ENCODE assay signal across 7 mouse cellular contexts in genomic region chr10:71292254-71292653, GRCm38 (mm10). TPM values are rescaled to one million over a fixed set of nuclear protein-coding genes. Genes with fewer than 3 reads are reported as not detected.
A peak's percentile ranks its signal among the peaks of the same experiment; 100 is the strongest.
DNase-seq lines count a peak whose midpoint lies in the region; ATAC-seq and TF ChIP-seq lines count a peak whose summit lies in the region.

No protein-coding gene starts in this region.

- WGBS in midbrain, embryonic 12.5 days, result 11% methylated on average over 11 of the region's 11 CpGs
- 17% methylated on average over 7 of the region's 11 CpGs for WGBS in midbrain, postnatal 0 days
- WGBS in liver, postnatal 0 days (ENCODE audit: insufficient replicate concordance), result 22% methylated on average over 3 of the region's 11 CpGs

- no peak overlapping the region for H3K9ac ChIP-seq in midbrain, embryonic 12.5 days (replicated peaks)
- no peak overlapping the region for H3K9ac ChIP-seq in midbrain, postnatal 0 days (replicated peaks; ENCODE audit: low read length, poor library complexity, severe bottlenecking)
- H3K9ac ChIP-seq in liver, postnatal 0 days (replicated peaks), result no peak overlapping the region

- H3K9me3 ChIP-seq in midbrain, embryonic 12.5 days, result no peaks in the 10 kb centered on the region
- H3K9me3 ChIP-seq in midbrain, postnatal 0 days (ENCODE audit: low read length), result no peaks in the 10 kb centered on the region
- H3K9me3 ChIP-seq in liver, postnatal 0 days (ENCODE audit: low read length), result no peaks in the 10 kb centered on the region

- 0 out of 2 replicates have a peak, but pooled peaks have one; percentile 6 for ATAC-seq in midbrain, embryonic 12.5 days (ENCODE audit: low FRiP score, low read depth)
- ATAC-seq in midbrain, postnatal 0 days (ENCODE audit: low FRiP score), result no peak
- peak; percentile 43 for ATAC-seq in liver, postnatal 0 days
- no peak for ATAC-seq in megakaryocyte-erythroid progenitor cell, adult 5-6 weeks (replicated peaks; ENCODE audit: low FRiP score, low TSS enrichment, poor library complexity, severe bottlenecking)

- H3K4me1 ChIP-seq in midbrain, embryonic 12.5 days, result peaks cover 6% of the 10 kb centered on the region
- no peaks in the 10 kb centered on the region for H3K4me1 ChIP-seq in midbrain, postnatal 0 days (ENCODE audit: insufficient read depth, low read length)
- H3K4me1 ChIP-seq in liver, postnatal 0 days (ENCODE audit: insufficient read depth), result peaks cover 11% of the 10 kb centered on the region

- DNase-seq in midbrain, postnatal 0 days (ENCODE audit: low spot score), result no peak
- DNase-seq in gastrocnemius, adult 2 months, result peak; percentile 72
- DNase-seq in liver, postnatal 0 days, result peak; percentile 36
- DNase-seq in thymus, postnatal 4 days, result peak; percentile 62
- no peak for DNase-seq in right cerebral cortex, postnatal 4 days

- no peak overlapping the region for H3K4me3 ChIP-seq in midbrain, embryonic 12.5 days
- H3K4me3 ChIP-seq in midbrain, postnatal 0 days (ENCODE audit: low read depth, low read length), result no peak overlapping the region
- peak overlapping the region; percentile 42 for H3K4me3 ChIP-seq in gastrocnemius, adult 2 months
- H3K4me3 ChIP-seq in liver, postnatal 0 days (ENCODE audit: low read depth, low read length), result no peak overlapping the region

- no peak for TF ChIP-seq EP300 in liver, postnatal 0 days (IDR thresholded peaks at IDR 0.05; ENCODE audit: low read depth)

- no peak overlapping the region for H3K27ac ChIP-seq in midbrain, embryonic 12.5 days (replicated peaks)
- H3K27ac ChIP-seq in midbrain, postnatal 0 days (ENCODE audit: low read depth, low read length), result no peak overlapping the region
- peak overlapping the region; percentile 80 for H3K27ac ChIP-seq in gastrocnemius, adult 2 months
- no peak overlapping the region for H3K27ac ChIP-seq in liver, postnatal 0 days (ENCODE audit: low read depth)

- H3K4me2 ChIP-seq in midbrain, embryonic 12.5 days (replicated peaks), result peak overlapping the region; percentile 33
- H3K4me2 ChIP-seq in midbrain, postnatal 0 days (ENCODE audit: low read depth, low read length, poor library complexity, severe bottlenecking), result no peak overlapping the region
- H3K4me2 ChIP-seq in liver, postnatal 0 days (ENCODE audit: low read depth, low read length), result peak overlapping the region; percentile 48

- no peak for TF ChIP-seq CTCF in midbrain, postnatal 0 days (IDR thresholded peaks at IDR 0.05)
- no peak for TF ChIP-seq CTCF in gastrocnemius, adult 2 months (IDR thresholded peaks at IDR 0.05)
- TF ChIP-seq CTCF in liver, postnatal 0 days (IDR thresholded peaks at IDR 0.05; ENCODE audit: low read depth), result no peak

- H3K27me3 ChIP-seq in midbrain, embryonic 12.5 days, result peaks cover under 1% of the 10 kb centered on the region
- H3K27me3 ChIP-seq in midbrain, postnatal 0 days (ENCODE audit: insufficient read depth, low read length), result no peaks in the 10 kb centered on the region
- no peaks in the 10 kb centered on the region for H3K27me3 ChIP-seq in liver, postnatal 0 days (ENCODE audit: insufficient read depth, low read length)

- no peaks in the 10 kb centered on the region for H3K36me3 ChIP-seq in midbrain, embryonic 12.5 days
- H3K36me3 ChIP-seq in midbrain, postnatal 0 days (ENCODE audit: insufficient read depth, low read length), result no peaks in the 10 kb centered on the region
- no peaks in the 10 kb centered on the region for H3K36me3 ChIP-seq in liver, postnatal 0 days (replicated peaks; ENCODE audit: insufficient read depth, low read length)

- intact Hi-C loops in gastrocnemius, adult 2 months (cut with DNase I), result no loop called here

RNA-seq across cellular contexts. Expression of gene Ube2d1, which starts 7.2 kb away (rescaled TPM):
- 140 and 146 TPM in 2 replicates for polyA plus RNA-seq in midbrain, embryonic 12.5 days (2016; fragmentation: Nextera tagmentation; extraction: Ambion mirVana)
- 91.4 and 100 TPM in 2 replicates for total RNA-seq in midbrain, postnatal 0 days (2014; rRNA removed)
- 175 and 179 TPM in 2 replicates for polyA plus RNA-seq in midbrain, postnatal 0 days (2015; fragmentation: Nextera tagmentation; extraction: Ambion mirVana)
- total RNA-seq in gastrocnemius, adult 2 months (2021), result 100 to 1,000 TPM; 162 to 211 TPM
- 6.9 and 8.8 TPM in 2 replicates for polyA plus RNA-seq in liver, postnatal 0 days (2015; fragmentation: Nextera tagmentation; extraction: Ambion mirVana)
- 21.4 and 24.8 TPM in 2 replicates for total RNA-seq in megakaryocyte-erythroid progenitor cell, adult 5-6 weeks (2014; fragmentation: Nextera tagmentation)
- 7.8 and 12.4 TPM in 2 replicates for total RNA-seq in megakaryocyte-erythroid progenitor cell, adult 5-6 weeks (2017)

RNA-seq across cellular contexts. Expression of gene Cisd1, which starts 52.5 kb away (rescaled TPM):
- 159 and 163 TPM in 2 replicates for polyA plus RNA-seq in midbrain, embryonic 12.5 days (2016; fragmentation: Nextera tagmentation; extraction: Ambion mirVana)
- 92.1 and 121 TPM in 2 replicates for total RNA-seq in midbrain, postnatal 0 days (2014; rRNA removed)
- polyA plus RNA-seq in midbrain, postnatal 0 days (2015; fragmentation: Nextera tagmentation; extraction: Ambion mirVana), result 378 and 395 TPM in 2 replicates
- 100 to 1,000 TPM; 226 to 261 TPM for total RNA-seq in gastrocnemius, adult 2 months (2021)
- 261 and 297 TPM in 2 replicates for polyA plus RNA-seq in liver, postnatal 0 days (2015; fragmentation: Nextera tagmentation; extraction: Ambion mirVana)
- total RNA-seq in megakaryocyte-erythroid progenitor cell, adult 5-6 weeks (2014; fragmentation: Nextera tagmentation), result 65.6 and 69.4 TPM in 2 replicates
- 19.8 and 20.6 TPM in 2 replicates for total RNA-seq in megakaryocyte-erythroid progenitor cell, adult 5-6 weeks (2017)

RNA-seq across cellular contexts. Expression of gene Tfam, which starts 54.2 kb away (rescaled TPM):
- polyA plus RNA-seq in midbrain, embryonic 12.5 days (2016; fragmentation: Nextera tagmentation; extraction: Ambion mirVana), result 73.7 and 77.7 TPM in 2 replicates
- total RNA-seq in midbrain, postnatal 0 days (2014; rRNA removed), result 14.1 and 16.7 TPM in 2 replicates
- polyA plus RNA-seq in midbrain, postnatal 0 days (2015; fragmentation: Nextera tagmentation; extraction: Ambion mirVana), result 37.9 and 43.5 TPM in 2 replicates
- total RNA-seq in gastrocnemius, adult 2 months (2021), result 10 to 100 TPM; 44.5 to 55.6 TPM
- 33.4 and 36.9 TPM in 2 replicates for polyA plus RNA-seq in liver, postnatal 0 days (2015; fragmentation: Nextera tagmentation; extraction: Ambion mirVana)
- 45.5 and 81.4 TPM in 2 replicates for total RNA-seq in megakaryocyte-erythroid progenitor cell, adult 5-6 weeks (2014; fragmentation: Nextera tagmentation)
- 177 and 190 TPM in 2 replicates for total RNA-seq in megakaryocyte-erythroid progenitor cell, adult 5-6 weeks (2017)

RNA-seq across cellular contexts. Expression of gene Ipmk, which starts 55.3 kb away (rescaled TPM):
- polyA plus RNA-seq in midbrain, embryonic 12.5 days (2016; fragmentation: Nextera tagmentation; extraction: Ambion mirVana), result 24.4 and 25.4 TPM in 2 replicates
- 21.7 and 28.0 TPM in 2 replicates for total RNA-seq in midbrain, postnatal 0 days (2014; rRNA removed)
- polyA plus RNA-seq in midbrain, postnatal 0 days (2015; fragmentation: Nextera tagmentation; extraction: Ambion mirVana), result 12.8 and 14.6 TPM in 2 replicates
- total RNA-seq in gastrocnemius, adult 2 months (2021), result 10 to 100 TPM; 18.1 to 20.6 TPM
- polyA plus RNA-seq in liver, postnatal 0 days (2015; fragmentation: Nextera tagmentation; extraction: Ambion mirVana), result 9.4 and 10.9 TPM in 2 replicates
- 26.2 and 37.2 TPM in 2 replicates for total RNA-seq in megakaryocyte-erythroid progenitor cell, adult 5-6 weeks (2014; fragmentation: Nextera tagmentation)
- 42.3 and 49.0 TPM in 2 replicates for total RNA-seq in megakaryocyte-erythroid progenitor cell, adult 5-6 weeks (2017)

Comparison
In these comparisons a context has a peak if more than half of its experiments do, and no peak if none do; other contexts are left out.
1. ATAC-seq: peak in midbrain, embryonic 12.5 days (single experiment) and liver, postnatal 0 days (single experiment); none in midbrain, postnatal 0 days (single experiment) and megakaryocyte-erythroid progenitor cell, adult 5-6 weeks (single experiment).
2. DNase-seq: peak in gastrocnemius, adult 2 months (single experiment), liver, postnatal 0 days (single experiment) and thymus, postnatal 4 days (single experiment); none in midbrain, postnatal 0 days (single experiment) and right cerebral cortex, postnatal 4 days (single experiment).